Mouse (Mus musculus) right cerebral cortex, postnatal 14 days (tissue): ENCODE results near the gene Slc15a5.
"Not testable (repeated sequence)": the region's sequence is repeated elsewhere in the genome, so short reads cannot be mapped to it uniquely, and the experiment has no call there.

Source experiments
- DNase-seq: peaks from one replicate; pipeline ENCODE4 v3.0.0; 2022

Slc15a5 gene

GRCm38 (mm10) chr6:138079816-138080215 lies at the start of gene Slc15a5:
TSS of gene Slc15a5 (minus strand) at chr6:138079916.
- no peak for DNase-seq

- DNase-seq: no peak
Observed at GRCm38 (mm10) chr6:138128392-138129335, 48.9 kb upstream of the Slc15a5 start.

DNA sequence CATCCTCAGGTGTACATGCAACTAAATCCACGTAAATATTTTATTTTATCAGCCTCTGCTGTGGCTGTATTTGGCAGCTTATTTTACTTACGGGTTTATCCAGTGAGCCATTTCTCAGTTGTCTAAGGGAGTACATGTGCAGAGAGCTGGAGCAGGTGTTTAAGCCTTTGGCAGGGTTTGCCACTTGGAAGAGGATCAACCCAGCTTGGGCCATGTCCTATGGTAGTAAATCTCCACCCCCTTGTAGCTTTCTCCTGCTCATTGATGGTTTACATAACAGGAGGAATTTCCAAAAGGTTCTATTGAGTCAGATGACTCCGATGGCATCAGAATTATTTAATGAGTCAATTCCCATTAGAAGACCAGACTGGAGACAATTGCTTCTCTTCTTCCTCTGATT lies 37.8 kb upstream of the Slc15a5 start:
- DNase-seq: no peak

- no peak for DNase-seq
Observed at GRCm38 (mm10) chr6:138104559-138104958, 24.8 kb upstream of the Slc15a5 start.

GRCm38 (mm10) chr6:138102940-138103339 lies 23.2 kb upstream of the Slc15a5 start:
- no peak for DNase-seq

DNA sequence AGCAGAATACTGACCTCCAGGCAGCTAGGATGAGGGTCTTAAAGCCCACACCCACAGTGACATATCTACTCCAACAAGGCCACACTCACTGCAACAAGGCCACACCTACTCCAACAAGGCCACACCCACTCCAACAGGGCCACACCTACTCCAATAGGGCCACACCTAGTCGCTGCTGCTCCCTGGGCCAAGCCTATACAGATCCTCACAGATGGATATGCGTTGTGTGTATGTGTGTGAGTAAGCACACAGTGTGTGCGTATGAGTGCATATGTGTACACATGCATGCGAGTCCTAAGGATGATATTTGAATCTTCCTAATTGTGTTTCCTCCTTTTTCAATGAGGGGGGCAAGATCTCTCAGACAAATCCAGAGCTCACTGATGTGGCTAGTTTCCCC lies 22.1 kb upstream of the Slc15a5 start:
- DNase-seq: no peak

DNA sequence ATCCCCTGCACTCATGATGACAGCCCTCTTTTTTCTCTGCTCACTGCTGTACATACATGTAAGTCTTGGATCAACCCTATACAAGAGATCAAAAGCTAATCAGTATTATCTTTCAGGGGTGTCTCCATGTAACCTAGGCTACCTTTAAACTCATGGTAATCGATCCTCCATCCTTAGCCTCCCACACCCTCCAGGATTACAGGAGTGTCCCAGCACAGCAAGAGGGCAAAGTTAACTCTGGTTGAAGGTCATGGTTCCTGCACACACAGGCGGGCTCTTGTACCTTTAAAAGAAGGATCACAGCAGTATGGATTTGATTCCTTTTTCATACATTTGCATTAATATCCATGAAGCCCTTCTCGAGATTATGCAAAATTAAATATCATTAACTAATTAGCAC lies 19.9 kb upstream of the Slc15a5 start:
- DNase-seq: no peak

DNA sequence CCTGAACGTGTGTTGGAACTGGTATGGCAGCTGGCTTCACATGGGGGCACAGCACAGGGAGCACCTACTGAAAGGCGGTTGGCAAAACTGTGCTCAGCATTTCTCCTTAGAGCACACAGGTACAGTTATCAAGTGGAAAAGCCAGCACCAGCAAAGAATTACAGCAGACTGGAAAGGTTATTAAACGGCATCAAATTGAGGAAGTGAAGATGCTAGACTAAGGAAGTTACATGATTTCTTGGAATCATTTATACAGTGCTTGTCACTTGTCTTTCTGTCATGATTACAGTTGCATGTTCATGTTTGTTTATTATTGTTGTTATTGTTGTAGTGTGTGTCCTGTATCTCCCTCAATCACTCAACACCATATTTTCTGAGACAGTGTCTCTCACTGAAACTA lies 15.3 kb upstream of the Slc15a5 start:
- DNase-seq: no peak

- no peak for DNase-seq
Observed at GRCm38 (mm10) chr6:138092432-138092831, 12.7 kb upstream of the Slc15a5 start.

DNA sequence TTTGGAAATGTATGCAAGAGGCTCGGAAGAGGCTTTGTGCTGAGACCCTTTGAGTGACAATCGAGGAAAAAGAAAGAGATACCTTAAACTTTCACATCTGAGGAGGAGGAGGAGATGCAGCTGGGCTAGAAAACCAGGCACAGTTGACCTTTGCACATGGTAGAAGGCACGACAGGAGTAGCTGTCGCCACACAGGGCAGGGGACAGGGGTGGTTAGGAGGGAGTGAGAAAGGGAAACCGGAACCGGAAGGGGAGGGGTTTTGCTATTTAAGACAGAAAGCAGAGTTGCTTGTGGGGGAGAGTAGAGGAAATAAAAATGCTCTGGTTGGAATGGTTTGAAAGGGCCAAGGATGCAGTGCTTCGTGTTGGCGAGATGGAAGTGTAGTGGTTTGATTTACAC lies 9.4 kb upstream of the Slc15a5 start:
- DNase-seq: no peak

- DNase-seq: not testable (repeated sequence)
Observed at GRCm38 (mm10) chr6:138086421-138086820, 6.7 kb upstream of the Slc15a5 start.

GRCm38 (mm10) chr6:138080778-138081549 lies 1.2 kb upstream of the Slc15a5 start:
- DNase-seq: no peak

- DNase-seq: no peak
Observed at GRCm38 (mm10) chr6:138077681-138078439, 1.9 kb downstream of the Slc15a5 start.

DNA sequence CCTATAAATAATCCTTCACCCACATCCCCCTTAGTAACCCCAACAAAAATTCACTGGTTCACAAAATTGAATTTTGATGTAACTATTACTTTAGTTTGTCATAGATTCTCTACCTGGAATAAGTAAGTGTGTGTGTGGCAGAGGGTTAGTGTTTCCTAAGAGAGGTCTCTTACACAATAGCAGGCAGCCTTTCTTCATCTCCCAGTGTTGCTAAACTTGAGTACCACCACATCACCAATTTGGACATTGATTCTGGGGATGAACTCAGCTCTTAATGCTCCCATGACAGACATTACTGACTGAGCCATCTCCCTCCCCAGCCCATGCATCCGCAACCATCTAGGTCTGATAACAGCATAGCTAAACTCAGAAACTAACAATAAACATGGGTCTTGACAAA lies 4.0 kb downstream of the Slc15a5 start:
- DNase-seq: no peak

GRCm38 (mm10) chr6:138073540-138073939 lies 6.2 kb downstream of the Slc15a5 start:
- no peak for DNase-seq

GRCm38 (mm10) chr6:138072963-138073339 lies 6.8 kb downstream of the Slc15a5 start:
- no peak for DNase-seq

GRCm38 (mm10) chr6:138072110-138072962 lies 7.4 kb downstream of the Slc15a5 start:
- no peak for DNase-seq

DNA sequence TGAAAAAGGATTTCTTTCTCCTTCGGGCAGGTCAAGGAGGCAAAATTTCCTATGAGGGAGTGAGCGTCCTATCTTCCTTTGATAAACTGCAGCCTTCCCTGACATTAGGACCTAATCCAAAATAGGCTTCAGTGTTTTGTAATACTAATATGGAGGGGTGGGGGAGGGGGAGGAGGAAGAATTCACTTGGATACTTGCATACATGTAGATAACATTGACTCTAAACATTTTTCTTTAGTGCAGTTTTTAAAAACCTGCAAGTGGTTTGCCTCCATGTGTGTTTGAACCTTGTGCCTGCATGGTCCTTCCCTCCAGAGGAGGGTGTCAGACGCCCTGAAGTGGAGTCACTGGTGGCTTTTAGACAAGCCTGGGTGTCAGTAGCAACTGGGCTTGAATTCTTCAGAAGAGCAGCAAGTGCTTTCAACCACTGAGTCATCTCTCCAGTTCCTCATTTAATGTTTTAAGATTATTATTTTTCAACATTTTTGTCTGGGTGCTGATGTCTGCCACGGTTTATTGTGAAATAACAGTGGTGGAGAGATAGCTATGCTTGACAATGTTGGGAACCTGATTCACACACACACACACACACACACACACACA lies 8.1 kb downstream of the Slc15a5 start:
- DNase-seq: no peak

DNA sequence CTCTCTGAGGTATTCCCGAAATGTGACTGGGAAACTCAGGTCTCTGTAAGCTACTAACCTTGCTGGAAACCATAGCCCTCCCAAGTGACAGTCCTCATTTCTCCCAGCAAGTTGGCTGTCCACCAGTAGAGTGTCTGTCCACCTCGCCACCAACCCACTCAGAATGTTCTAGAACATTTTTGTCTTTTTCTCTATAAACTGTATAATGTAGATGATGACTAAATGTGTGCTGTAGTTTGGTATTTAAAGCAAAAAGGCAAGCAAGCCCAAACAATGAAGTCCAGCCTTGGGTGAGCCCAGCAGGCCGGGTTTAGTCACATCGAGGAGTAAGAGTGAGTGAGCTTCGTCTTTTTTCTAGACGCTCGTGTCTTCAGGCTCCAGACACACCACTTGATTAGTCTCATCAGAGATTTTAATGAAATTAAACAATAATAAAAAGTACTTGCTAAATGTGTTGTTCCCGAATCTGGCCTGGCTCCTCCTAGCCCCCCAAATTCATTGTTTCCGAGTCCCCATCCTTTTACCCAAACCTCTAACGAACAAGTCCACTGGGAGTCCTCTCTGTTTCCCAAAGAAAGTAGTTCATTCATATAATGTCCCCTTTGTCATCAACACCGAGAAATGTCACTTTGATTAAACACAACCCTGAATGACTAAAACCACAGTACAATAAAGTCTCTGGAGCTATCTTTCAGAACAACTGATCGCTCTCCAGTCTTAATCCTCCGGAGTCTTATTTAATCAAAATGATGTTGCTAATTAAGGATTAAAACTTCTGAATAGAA lies 8.8 kb downstream of the Slc15a5 start:
- no peak for DNase-seq

DNA sequence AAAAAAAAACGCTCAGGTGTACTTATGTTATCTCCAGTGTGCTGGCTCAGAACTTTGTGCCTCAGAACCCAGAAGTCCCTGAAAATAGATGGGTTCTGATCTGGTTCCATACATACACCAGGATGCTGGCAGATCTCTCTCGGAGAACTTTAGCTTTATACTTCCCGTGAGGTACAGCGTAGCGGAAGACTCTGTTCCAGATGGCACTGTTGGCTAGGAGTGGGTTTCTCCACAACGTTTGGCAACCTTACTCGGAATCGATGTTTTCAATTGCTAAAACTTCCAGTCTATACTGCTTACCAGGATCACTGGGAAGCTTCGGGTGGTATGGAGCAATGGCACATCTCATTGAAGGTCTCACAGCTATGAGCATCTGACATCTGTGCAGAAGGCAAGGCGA lies 9.8 kb downstream of the Slc15a5 start:
- no peak for DNase-seq

DNA sequence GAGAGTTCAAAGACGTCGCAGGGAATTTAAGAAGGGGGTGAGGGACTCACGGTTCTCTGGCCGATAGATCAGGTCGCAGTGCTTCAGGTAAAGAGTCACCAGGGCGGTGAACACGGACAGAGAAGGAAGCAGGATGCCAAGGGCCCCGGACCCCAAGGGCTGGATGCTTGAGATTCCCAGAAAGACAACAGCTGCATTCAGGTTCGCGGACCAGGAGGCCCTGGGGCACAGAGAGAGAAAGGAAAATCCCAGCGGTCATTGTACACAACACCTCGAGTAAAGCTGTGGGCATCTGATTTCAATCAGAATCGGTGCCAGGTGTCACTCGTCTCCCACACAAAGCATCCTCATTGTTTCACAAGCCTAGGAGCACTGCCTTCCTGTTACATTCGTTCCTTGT lies 24.1 kb downstream of the Slc15a5 start:
- DNase-seq: no peak
